Mouse (Mus musculus) stomach, postnatal 0 days (tissue): Measurements from ENCODE around the gene Lat. TPM values are rescaled to one million over a fixed set of nuclear protein-coding genes. Genes with fewer than 3 reads are reported as not detected.

Experiments used
- ATAC-seq: fragments of 200-750 bp; cut with Nextera tagmentation; 2 replicates; pipeline ENCODE4 v1.8.0; 2017; ENCODE audit not compliant: low FRiP score, low TSS enrichment
- DNase-seq: peaks from one replicate; pipeline ENCODE4 v3.0.0-alpha.2; 2016; ENCODE audit warnings: low spot score
- H3K27ac ChIP-seq: fragments of 300-500 bp; sonication (generic); replicated peaks from 2 replicates; pipeline ENCODE4 v1.5.1; 2014; ENCODE audit warnings: mild to moderate bottlenecking, control low read depth
- H3K27me3 ChIP-seq: fragments of 300-500 bp; sonication (generic); 2 replicates; pipeline ENCODE4 v1.6.1; 2014; ENCODE audit warnings: low read length; ENCODE audit not compliant: control insufficient read depth, insufficient read depth
- H3K36me3 ChIP-seq: fragments of 300-500 bp; sonication (generic); 2 replicates; pipeline ENCODE4 v1.6.1; 2014; ENCODE audit warnings: low read length, mixed read lengths; ENCODE audit not compliant: control insufficient read depth, insufficient read depth
- H3K4me1 ChIP-seq: fragments of 300-500 bp; sonication (generic); replicated peaks from 2 replicates; pipeline ENCODE4 v1.6.1; 2014; ENCODE audit warnings: antibody characterized with exemption; ENCODE audit not compliant: control insufficient read depth, insufficient read depth
- H3K4me2 ChIP-seq: fragments of 300-500 bp; sonication (generic); replicated peaks from 2 replicates; pipeline ENCODE4 v1.6.1; 2014; ENCODE audit warnings: low read depth, mild to moderate bottlenecking, control low read depth, moderate library complexity
- H3K4me3 ChIP-seq: fragments of 300-500 bp; sonication (generic); 2 replicates; pipeline ENCODE4 v1.5.1; 2014; ENCODE audit warnings: low read depth, low read length, control low read depth
- H3K9ac ChIP-seq: fragments of 300-500 bp; sonication (generic); 2 replicates; pipeline ENCODE4 v1.6.1; 2014; ENCODE audit warnings: mild to moderate bottlenecking, low read length, control low read depth, mixed read lengths
- H3K9me3 ChIP-seq: fragments of 300-500 bp; sonication (generic); 2 replicates; pipeline ENCODE4 v1.6.1; 2016; ENCODE audit warnings: low read length; ENCODE audit not compliant: control insufficient read depth
- CTCF ChIP-seq: IDR thresholded peaks from 2 replicates; pipeline ENCODE4 v1.5.1; 2016; ENCODE audit warnings: antibody characterized with exemption, low read depth, mild to moderate bottlenecking, moderate library complexity
- EP300 ChIP-seq: optimal IDR thresholded peaks from 2 replicates; pipeline ENCODE3; 2016; ENCODE audit warnings: antibody characterized with exemption
- WGBS: fragments of 180-500 bp; shearing (Covaris S2); extraction: QIAGEN DNeasy Blood & Tissue Kit; methylation state at CpG from one replicate; pipeline ENCODE4 v1.1.7; 2014; 5-methylcytosine and 5-hydroxymethylcytosine counted together
- microRNA-seq: library from miRNA; unstranded; fragments of <30 nt; microRNA quantifications from one replicate; pipeline ENCODE4, GENCODE M21; 2016
- polyA plus RNA-seq: library from polyadenylated mRNA; unstranded; fragments of >200 nt; fragmentation: Nextera tagmentation; extraction: Ambion mirVana; gene quantifications from 2 replicates; pipeline ENCODE4 v1.2.1, GENCODE M21; 2015

Lat gene
- polyA plus RNA-seq, 1 experiment from 2014 or later = 0.21 TPM

GRCm38 (mm10) chr7:126324791-126325190, 44.6 kb downstream of the Lat start:
- Histone ChIP-seq H3K4me1 (no peaks in the 10 kb centered on the region), H3K9me3 (no peaks in the 10 kb centered on the region), H3K36me3 (no peaks in the 10 kb centered on the region), H3K27me3 (no peaks in the 10 kb centered on the region), H3K4me2 (no peak overlapping the region), H3K4me3 (no peak overlapping the region), H3K9ac (no peak overlapping the region), H3K27ac (no peak overlapping the region)
- DNase-seq = no peak
- TF ChIP-seq EP300 = no peak
- TF ChIP-seq CTCF = no peak
- WGBS = 7% methylated on average over 3 of the region's 3 CpGs
- no peak for ATAC-seq

- Histone ChIP-seq H3K4me3 (no peak overlapping the region), H3K9ac (no peak overlapping the region), H3K4me1 (no peaks in the 10 kb centered on the region), H3K36me3 (no peaks in the 10 kb centered on the region), H3K9me3 (no peaks in the 10 kb centered on the region), H3K4me2 (no peak overlapping the region), H3K27ac (no peak overlapping the region), H3K27me3 (no peaks in the 10 kb centered on the region)
- WGBS = 6% methylated on average over 11 of the region's 11 CpGs
- no peak for ATAC-seq
- DNase-seq = peak; percentile 80
- TF ChIP-seq CTCF (peak; percentile 95), EP300 (no peak)
These were observed 45.6 kb downstream of the Lat start for GRCm38 (mm10) chr7:126323729-126324128.

GRCm38 (mm10) chr7:126314273-126314672, 55.1 kb downstream of the Lat start:
- TF ChIP-seq EP300 = no peak
- no peak for TF ChIP-seq CTCF
- Histone ChIP-seq H3K4me3 (no peak overlapping the region), H3K27ac (no peak overlapping the region), H3K4me2 (no peak overlapping the region), H3K9me3 (no peaks in the 10 kb centered on the region), H3K4me1 (no peaks in the 10 kb centered on the region), H3K36me3 (no peaks in the 10 kb centered on the region), H3K27me3 (no peaks in the 10 kb centered on the region), H3K9ac (no peak overlapping the region)
- DNase-seq (no peak), ATAC-seq (no peak)
- 71% methylated on average over 8 of the region's 8 CpGs for WGBS

Small RNA genes lying within 50 kb of the gene (microRNA-seq; reads per million reads assigned to microRNA genes)
- gene Mir7058 = not detected

Other genes starting within 250 kb of the Lat start
- 19.3 and 19.7 TPM in 2 replicates for gene Xpo6, start 169.1 kb downstream of the Lat start, polyA plus RNA-seq
- gene Sbk1, start 97.0 kb downstream of the Lat start, polyA plus RNA-seq = 4.0 and 5.3 TPM in 2 replicates
- 24.4 and 26.9 TPM in 2 replicates for gene Spns1, start 7.9 kb upstream of the Lat start, polyA plus RNA-seq
- 1.1 and 1.3 TPM in 2 replicates for gene Nfatc2ip, start 27.2 kb upstream of the Lat start, polyA plus RNA-seq
- gene Cd19, start 45.3 kb upstream of the Lat start, polyA plus RNA-seq = 0.08 and 0.17 TPM in 2 replicates
- 19.4 and 20.7 TPM in 2 replicates for gene Rabep2, start 59.2 kb upstream of the Lat start, polyA plus RNA-seq
- 0.59 and 1.8 TPM in 2 replicates for gene Atp2a1, start 93.5 kb upstream of the Lat start, polyA plus RNA-seq
- 20.0 and 24.0 TPM in 2 replicates for gene Sh2b1, start 105.9 kb upstream of the Lat start, polyA plus RNA-seq
- 73.9 and 77.5 TPM in 2 replicates for gene Tufm, start 117.8 kb upstream of the Lat start, polyA plus RNA-seq
- gene Atxn2l, start 133.9 kb upstream of the Lat start, polyA plus RNA-seq = 16.9 and 19.6 TPM in 2 replicates
- gene Eif3c, start 196.8 kb upstream of the Lat start, polyA plus RNA-seq = 150 and 163 TPM in 2 replicates
- 0.46 and 0.56 TPM in 2 replicates for gene Apobr, start 215.4 kb upstream of the Lat start, polyA plus RNA-seq
- 17.2 and 17.7 TPM in 2 replicates for gene Cln3, start 216.2 kb upstream of the Lat start, polyA plus RNA-seq
- 0.10 and 0.13 TPM in 2 replicates for gene Il27, start 225.4 kb upstream of the Lat start, polyA plus RNA-seq